Mouse (Mus musculus): Measurements from ENCODE around the gene Pkig. TPM values are rescaled to one million over a fixed set of nuclear protein-coding genes. Genes with fewer than 3 reads are reported as not detected.
"Not testable (repeated sequence)": the region's sequence is repeated elsewhere in the genome, so short reads cannot be mapped to it uniquely, and the experiment has no call there.

Gene Pkig
- total RNA-seq, 2 experiments from 2014 or later = 75.4 to 87.8 TPM

DNA sequence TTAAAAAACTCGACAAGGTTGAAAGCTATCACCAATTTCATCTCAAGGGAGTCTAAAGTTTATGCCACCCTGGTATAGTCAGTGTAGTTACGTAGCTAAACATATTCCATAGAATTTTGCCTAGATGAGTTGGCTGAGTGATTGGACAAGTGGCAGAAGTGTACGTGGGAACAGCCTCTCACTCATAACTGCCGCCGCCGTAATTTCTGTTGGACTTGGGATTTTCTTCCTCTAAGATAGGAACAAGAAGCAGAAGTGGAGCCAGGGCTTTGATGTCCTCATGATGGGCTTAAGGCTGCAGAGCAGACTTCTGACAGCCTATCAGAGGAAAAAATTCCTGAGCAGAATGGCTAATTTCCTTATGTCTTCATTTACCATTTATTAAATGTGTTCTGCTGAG is 17.5 kb downstream of the Pkig start:
- no peak for DNase-seq (ENCODE audit: low spot score in 2 of 2)

- DNase-seq (ENCODE audit: low spot score in 2 of 2) = no peak
Observed at GRCm38 (mm10) chr2:163676321-163676720, 18.1 kb downstream of the Pkig start.

- DNase-seq (ENCODE audit: low spot score in 2 of 2) = no peak
Observed at GRCm38 (mm10) chr2:163676745-163677144, 18.6 kb downstream of the Pkig start.

- DNase-seq (ENCODE audit: low spot score in 2 of 2) = no peak
Observed at GRCm38 (mm10) chr2:163682344-163682743, 24.2 kb downstream of the Pkig start.

GRCm38 (mm10) chr2:163685287-163685686 is 27.1 kb downstream of the Pkig start:
- DNase-seq (ENCODE audit: low spot score in 2 of 2) = no peak

- peak; percentile 44 to 53 for DNase-seq (ENCODE audit: low spot score in 2 of 2)
Observed at GRCm38 (mm10) chr2:163685761-163686200, 27.6 kb downstream of the Pkig start.

DNA sequence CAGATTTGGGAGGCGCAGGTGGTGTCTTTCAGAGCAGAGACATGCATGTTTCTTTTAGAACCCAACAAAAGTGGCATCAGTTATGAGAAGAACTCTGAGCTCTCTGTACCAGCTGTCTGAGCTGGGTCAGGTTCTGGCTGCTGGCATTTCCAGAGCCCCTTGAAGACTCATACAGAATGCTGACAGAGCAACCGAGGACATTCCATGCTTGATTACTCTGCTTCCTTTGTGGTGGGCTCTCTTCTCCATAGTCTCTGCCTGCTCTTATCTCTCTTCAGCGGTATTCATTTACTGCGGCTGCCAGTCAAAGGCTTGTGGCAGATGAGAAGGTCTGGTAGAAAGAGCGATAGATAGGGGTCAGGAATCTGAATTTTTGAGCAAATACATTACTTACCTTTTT is 28.0 kb downstream of the Pkig start:
- no peak for DNase-seq (ENCODE audit: low spot score in 2 of 2)

GRCm38 (mm10) chr2:163686886-163687285 is 28.7 kb downstream of the Pkig start:
- DNase-seq (ENCODE audit: low spot score in 2 of 2) = no peak

GRCm38 (mm10) chr2:163688377-163688776 is 30.2 kb downstream of the Pkig start:
- DNase-seq (ENCODE audit: low spot score in 2 of 2) = not testable (repeated sequence)

GRCm38 (mm10) chr2:163689771-163690170 is 31.6 kb downstream of the Pkig start:
- DNase-seq (ENCODE audit: low spot score in 2 of 2) = no peak

DNA sequence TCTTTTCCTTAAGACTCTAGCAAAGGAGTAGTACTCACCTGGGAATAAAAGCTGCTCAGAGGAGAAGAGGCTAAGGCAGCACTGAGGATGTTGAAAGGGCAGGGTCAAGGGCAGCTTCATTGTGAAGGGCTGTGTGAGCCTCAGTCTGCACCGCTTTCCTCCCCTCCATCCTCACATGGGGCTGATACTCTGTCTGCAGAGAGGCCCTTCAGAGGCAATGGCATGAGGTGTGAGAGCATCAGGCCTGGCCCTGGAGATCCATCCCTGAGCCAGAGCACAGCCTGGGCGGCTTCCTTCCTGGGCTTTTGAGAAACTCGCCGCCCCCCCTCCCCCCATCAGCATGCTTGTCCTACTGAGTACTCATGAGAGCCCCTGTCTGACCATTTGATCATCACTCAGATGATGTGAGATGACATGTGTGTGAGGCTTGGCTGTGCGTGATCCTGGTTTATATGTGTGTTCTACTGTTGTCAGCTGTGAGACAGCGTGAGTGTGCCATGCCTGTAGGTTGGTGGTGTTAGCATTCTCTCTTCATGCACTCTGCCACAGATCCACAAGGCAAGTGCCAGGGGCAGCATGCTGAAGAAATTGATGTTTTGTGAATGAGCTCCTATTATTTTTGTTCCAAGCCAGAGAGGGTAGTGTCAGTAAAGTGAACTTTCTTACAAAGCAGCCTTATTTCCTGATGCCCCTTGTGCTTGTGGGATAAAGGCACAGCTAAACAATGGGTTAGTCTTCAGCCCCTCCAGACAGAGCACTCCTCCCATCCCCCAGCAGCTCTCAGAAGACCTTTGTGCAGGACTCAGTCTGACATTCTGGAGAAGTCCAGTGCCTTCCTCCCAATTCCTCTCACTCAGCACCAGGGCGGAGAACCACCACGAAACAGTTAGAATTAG is 32.5 kb downstream of the Pkig start:
- DNase-seq (ENCODE audit: low spot score in 2 of 2) = no peak

- no peak for DNase-seq (ENCODE audit: low spot score in 2 of 2)
Observed at GRCm38 (mm10) chr2:163691846-163692605, 33.8 kb downstream of the Pkig start.

DNA sequence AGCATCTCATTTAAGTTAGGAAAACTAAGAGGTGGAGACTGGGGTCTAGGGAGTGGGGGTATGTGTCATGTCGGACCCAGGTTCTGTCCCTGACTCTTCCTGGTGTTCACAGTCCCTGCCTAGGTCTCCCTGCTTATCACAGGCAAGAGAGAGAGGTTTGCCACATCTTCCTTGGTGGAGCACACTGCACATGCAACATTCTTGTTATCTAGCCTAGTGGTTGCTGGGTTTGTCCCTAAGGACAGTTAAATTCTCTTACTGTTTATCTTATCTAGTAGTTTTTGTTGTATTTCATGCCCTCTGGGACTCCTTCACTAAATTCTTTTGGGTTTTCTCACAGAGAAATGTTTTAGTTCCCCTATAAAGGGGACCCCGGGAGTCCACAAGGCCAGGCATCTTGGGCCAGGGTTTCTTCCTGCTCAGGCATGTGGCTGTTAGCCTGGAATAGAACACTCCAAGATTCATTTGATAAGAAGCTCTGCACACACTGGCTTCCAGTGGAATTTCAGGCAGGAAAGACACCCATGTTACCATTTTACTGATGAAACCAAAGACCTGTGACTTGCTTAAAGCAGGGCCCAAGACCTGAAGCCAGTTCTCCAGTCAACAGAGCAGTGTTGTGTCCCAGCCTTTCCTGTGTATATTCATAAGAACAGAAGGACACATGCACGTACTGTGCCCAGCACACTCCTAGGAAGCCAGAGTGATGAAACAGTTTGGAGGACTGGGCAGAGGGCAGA is 34.9 kb downstream of the Pkig start:
- no peak for DNase-seq (ENCODE audit: low spot score in 2 of 2)

DNA sequence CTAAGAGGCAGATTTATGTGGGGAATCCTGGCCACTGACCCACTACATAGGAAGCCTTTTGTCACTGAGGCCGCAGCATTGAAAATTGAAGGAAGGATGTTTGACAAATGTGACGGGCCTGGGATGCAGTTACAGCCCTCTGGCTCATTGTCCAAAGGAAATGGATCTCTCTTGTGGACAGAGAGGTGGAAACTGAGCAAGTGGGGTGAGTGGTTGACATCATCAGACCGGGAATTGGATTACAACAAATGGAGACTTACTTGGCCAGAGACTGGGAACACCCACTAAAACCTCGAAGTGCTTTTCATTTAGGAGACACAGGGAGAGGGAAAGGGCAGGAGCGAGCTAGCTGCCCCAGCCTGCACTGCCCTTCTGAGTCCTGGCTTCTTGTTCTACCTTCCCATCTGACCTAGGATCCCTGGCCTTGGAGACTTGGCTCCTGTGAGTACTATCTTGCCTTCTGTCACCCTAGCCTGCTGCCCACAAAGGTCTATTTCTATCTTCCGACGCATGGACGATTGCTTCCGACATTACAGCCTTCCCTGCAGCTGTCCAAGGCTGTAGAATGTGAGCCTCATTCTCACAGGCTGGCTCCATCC is 35.6 kb downstream of the Pkig start:
- DNase-seq (ENCODE audit: low spot score in 2 of 2) = no peak

DNA sequence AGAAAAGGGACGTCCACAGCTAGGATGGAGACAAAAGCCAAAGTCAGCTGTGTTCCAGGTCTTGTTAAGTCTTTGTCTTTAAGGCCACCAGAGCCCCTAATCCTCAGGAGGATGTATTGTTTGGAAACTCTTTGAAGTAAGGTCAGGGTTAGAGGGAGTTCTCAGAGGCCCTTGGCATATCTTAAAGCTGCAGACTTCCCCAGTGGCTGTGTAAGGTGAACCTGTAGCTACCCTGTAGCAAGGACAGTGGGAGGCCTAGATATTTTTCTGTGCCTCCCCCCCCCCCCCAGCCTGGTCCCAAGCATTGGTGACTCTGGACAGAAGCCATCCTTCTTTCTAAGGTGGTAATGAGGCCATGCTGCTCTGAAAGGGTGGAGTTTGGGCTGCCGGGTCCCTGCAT is 38.6 kb downstream of the Pkig start:
- DNase-seq (ENCODE audit: low spot score in 2 of 2) = no peak

- DNase-seq (ENCODE audit: low spot score in 2 of 2) = no peak
Observed at GRCm38 (mm10) chr2:163697764-163698480, 39.7 kb downstream of the Pkig start.

GRCm38 (mm10) chr2:163699078-163699780 is 41.0 kb downstream of the Pkig start:
- DNase-seq (ENCODE audit: low spot score in 2 of 2) = no peak

- DNase-seq (ENCODE audit: low spot score in 2 of 2) = no peak
Observed at GRCm38 (mm10) chr2:163702431-163702830, 44.2 kb downstream of the Pkig start.

GRCm38 (mm10) chr2:163702921-163703320 is 44.7 kb downstream of the Pkig start:
- DNase-seq (ENCODE audit: low spot score in 2 of 2) = no peak
